Mouse (Mus musculus): ENCODE results near the gene Gucd1. TPM values are rescaled to one million over a fixed set of nuclear protein-coding genes. Genes with fewer than 3 reads are reported as not detected.
"Not testable (repeated sequence)": the region's sequence is repeated elsewhere in the genome, so short reads cannot be mapped to it uniquely, and the experiment has no call there.

Gucd1 gene
- total RNA-seq, 2 experiments from 2014 or later = 13.9 to 14.8 TPM

DNA sequence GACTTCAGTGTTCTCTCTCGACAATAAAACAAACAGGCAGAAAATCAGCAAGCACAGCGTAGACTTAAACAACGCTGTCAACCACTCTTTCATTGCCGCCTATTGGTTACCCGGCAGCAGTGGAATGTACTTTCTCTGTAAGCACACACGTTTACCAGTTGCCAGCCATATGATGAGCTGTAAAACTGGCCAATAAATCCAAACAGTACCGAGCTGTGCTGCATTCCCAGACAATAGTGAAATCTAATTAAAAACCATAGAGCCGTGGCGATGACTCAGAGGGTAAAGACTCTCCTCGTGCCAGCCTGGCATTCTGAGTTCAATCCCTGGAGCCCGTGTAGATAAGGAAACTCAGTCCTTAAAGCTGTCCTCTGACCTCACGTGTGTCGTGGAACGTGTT lies 30.7 kb upstream of the Gucd1 start:
- ATAC-seq (replicated peaks; ENCODE audit: low FRiP score, low TSS enrichment, poor library complexity, severe bottlenecking) = no peak

DNA sequence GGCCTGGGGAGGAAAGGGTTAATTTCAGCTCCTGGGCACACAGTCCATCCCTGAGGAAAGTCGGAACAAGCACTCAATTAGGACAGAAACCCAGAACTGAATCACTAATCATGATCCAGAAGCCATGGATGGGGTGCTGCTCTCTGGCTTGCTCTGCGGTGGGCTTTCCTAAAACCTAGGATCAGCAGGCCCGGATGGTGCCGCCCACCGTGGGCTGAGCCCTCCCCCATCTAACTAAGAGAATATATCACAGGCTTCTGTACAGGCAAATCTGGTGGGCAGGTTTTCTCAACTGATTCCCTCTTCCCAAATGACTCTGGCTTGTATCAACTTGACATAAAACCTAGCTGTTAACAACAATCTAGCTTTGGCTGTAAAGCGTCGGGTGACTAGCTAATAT lies 30.1 kb upstream of the Gucd1 start:
- ATAC-seq (replicated peaks; ENCODE audit: low FRiP score, low TSS enrichment, poor library complexity, severe bottlenecking) = no peak

DNA sequence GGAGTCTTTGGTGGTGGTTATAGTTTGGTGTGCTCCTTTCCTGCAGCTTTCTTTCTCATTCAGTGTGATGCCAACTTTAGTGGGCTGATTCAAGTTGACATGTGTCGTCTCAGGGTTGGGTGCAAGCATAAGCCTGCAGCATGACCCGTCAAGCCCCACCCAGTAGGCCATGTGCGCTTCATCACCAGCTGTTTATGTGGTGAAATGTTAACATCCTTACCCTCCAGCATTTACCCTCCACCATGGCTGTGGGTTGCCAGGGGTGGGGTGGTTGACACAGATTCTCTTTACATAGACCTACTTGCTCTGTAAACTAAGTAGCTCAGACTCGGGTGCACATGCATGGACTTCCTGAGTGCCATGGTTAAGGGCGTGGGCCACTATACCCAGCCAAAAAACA lies 18.4 kb upstream of the Gucd1 start:
- no peak for ATAC-seq (replicated peaks; ENCODE audit: low FRiP score, low TSS enrichment, poor library complexity, severe bottlenecking)

DNA sequence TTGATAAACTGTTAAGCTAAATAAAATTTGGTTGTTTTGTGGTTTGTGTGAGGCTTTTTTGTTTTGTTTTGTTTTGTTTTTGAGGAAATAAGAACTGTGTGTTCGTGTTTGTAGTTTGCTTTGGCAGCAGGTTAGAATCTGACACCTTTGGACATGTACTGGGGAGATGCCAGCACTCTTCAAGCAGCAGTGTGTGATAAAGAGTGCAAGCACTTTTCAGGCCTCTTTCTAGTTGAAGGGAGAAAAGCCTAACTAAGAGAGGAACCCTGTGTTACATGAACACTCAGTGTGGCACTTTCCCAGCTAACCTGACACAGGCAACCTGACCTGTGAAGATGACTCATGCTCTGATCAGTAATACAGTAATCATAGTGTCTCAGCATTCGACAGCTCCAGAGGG lies 17.7 kb upstream of the Gucd1 start:
- no peak for ATAC-seq (replicated peaks; ENCODE audit: low FRiP score, low TSS enrichment, poor library complexity, severe bottlenecking)

DNA sequence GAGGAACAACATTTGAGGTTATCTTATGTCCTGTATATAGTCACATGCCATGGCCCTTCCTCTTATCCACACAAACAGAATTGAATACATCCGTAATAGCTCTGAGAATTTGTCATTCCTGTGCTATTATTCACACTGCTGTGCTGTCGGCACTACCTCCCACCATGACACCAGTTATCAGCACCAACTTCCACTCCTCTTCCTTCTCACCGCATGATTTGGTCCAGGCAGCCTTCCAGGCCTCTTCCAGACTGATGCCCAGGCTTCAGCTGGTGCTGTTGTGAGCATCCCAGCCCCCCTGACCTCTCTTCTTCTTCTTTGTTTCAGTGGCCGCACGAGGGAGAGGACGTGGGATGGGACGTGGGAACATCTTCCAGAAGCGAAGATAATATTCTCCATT lies 17.2 kb upstream of the Gucd1 start:
- no peak for ATAC-seq (replicated peaks; ENCODE audit: low FRiP score, low TSS enrichment, poor library complexity, severe bottlenecking)

DNA sequence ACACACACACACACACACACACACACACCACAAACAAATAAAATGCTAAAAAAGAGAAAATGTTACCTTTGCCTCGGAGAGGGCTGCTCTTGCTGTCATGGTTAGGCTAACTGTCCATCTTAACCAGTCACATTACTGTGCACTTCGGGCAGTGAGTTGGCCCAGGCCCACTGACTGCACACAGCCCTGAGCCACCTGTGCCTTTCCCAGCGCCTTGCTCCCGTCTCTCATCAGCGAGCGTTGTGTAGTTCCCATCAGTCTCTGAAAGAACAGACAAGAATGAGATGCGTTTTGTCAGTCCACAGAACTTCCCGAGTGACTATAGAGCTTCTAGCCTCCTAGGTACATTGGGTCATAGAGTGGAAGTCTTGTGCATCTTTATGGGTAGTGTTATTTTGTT lies 16.4 kb upstream of the Gucd1 start:
- ATAC-seq (replicated peaks; ENCODE audit: low FRiP score, low TSS enrichment, poor library complexity, severe bottlenecking) = no peak

DNA sequence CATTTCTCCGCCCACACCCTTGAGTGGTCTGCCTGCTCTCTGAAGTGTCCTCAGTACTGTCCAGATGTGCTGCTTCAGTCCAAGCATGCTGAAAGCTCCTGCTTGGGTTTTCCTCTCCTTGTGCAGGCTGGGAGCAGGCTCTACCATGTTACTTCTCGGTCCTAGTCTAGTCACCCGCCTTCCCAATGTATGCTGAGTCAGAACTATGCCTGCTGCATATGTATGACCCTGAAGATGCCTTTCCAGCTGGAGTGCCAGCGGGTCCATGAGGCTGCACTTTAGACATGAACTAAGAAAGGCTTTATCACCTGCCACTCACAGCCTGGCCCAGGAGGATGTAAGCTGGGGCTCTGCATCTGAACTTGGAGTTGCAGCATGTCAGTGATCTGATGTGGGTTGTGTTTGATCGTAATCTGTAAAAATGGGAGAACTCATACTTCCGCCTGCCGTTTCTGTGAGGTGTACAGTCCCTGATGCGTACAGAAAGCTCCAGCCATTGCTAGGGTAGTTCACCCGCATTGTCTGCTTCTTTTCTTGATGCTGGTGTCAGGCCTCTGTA lies 13.8 kb upstream of the Gucd1 start:
- ATAC-seq (replicated peaks; ENCODE audit: low FRiP score, low TSS enrichment, poor library complexity, severe bottlenecking) = no peak

DNA sequence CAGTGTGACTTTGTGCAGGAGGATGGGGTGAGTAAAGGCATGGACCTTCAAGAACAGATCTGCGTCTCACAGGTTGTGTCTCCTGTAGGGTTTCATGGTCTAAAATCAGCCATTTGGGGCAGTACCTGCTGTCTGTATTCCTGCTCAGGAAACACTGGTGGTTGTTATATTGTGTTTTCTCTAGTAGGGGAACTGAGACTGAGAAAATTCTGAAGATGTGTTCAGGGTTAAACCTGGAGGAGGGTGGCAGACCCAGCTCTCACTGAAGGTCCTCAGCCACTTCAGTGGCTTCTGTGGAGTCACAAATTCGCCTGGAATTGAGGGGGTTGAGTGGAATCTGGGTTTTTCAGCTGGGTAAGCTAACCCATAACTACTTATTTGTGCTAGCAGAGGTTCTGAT lies 12.6 kb upstream of the Gucd1 start:
- no peak for ATAC-seq (replicated peaks; ENCODE audit: low FRiP score, low TSS enrichment, poor library complexity, severe bottlenecking)

DNA sequence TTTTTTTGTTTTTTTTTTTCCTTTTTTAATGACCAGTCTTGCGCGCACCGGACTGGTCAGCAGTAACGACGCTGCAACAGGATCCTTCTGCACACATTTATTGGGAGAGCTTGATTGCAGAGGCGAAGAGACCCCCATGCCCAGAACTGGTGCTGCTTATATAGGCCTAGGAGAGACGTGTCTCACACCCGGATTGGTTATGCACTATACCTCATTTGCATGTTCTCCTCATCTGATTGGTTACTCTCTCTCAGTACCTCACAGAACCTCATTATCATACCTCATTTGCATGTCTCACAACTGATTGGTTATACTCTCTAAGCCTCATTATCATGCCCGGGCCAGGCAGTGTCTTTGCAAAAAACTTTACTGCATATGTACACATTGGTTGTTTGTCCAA lies 7.7 kb upstream of the Gucd1 start:
- ATAC-seq (replicated peaks; ENCODE audit: low FRiP score, low TSS enrichment, poor library complexity, severe bottlenecking) = not testable (repeated sequence)

DNA sequence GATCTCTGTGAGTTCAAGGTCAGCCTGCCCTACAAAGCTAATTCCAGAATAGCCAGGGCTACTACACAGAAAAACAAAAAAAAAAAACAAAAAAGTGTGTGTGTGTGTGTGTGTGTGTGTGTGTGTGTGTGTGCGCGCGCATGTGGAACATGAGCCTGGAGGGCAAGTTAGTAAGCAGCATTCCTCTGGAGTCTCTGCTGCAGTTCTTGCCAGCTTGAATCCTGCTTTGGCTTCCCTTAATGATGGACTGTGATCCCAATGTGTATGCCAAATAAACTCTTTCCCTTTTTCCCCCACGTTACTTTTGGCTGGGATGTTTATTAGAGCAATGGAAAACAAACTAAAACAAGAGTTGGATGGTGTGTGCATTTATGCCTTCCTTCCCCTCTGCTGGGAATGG lies 3.9 kb upstream of the Gucd1 start:
- ATAC-seq (replicated peaks; ENCODE audit: low FRiP score, low TSS enrichment, poor library complexity, severe bottlenecking) = no peak

DNA sequence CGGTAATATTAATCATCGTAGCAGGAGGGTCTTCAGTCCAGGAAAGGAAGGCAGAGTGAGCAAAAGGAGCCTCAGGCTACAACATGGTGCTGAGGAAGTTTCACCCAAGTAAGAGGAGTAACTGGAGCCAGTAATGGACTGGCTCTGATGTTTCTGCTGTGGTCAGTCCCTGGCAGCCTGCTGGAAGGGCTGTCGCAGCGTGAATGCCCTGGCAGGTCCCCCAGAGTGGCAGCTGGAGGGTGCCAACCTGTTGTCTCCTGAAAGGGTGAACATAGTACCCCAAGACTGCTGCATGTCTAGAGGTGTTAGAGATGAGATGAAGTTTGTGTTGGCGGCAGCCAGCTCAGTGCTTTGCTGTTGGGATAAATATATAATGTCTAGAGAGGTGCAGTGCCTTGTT lies 2.8 kb upstream of the Gucd1 start:
- ATAC-seq (replicated peaks; ENCODE audit: low FRiP score, low TSS enrichment, poor library complexity, severe bottlenecking) = no peak

DNA sequence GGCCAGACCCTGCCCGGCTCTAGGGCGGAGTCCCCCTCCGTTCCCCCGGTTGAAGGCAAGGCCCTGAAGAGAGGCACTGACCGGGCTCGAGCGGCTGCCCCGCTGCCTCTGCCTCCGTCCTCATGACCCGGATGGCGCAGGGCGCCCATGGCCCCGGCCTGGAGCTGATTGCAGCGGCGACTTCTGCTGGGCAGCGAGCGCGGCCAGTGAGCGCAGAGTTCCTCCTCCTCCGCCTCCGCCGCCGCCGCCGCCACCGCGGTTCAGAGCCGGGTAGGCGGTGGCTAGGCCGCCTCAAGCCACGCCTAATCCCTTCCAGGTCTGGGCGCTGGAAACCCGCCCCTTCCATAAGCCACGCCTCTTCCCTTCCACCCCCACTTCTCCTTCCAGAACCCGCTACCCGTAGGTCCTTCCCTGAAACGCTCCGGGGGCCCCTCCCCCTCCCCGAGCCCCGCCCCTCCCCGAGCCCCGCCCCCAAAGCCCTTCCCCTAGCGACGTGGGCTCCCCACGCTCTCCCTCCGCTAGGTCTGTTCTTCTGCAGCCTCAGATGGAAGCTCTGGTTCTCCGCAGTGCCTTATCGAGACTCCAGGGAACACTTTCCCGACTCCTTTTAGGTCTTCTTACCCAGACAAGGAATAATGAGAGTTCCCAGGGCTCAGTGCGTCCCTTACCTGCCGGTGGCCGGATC lies 557 bp downstream of the Gucd1 start, which contains the start of gene Snrpd3:
Gene Snrpd3 (plus strand): TSS at position 479 of the 685 bp plus-strand sequence.
- peak; percentile 80 for ATAC-seq (replicated peaks; ENCODE audit: low FRiP score, low TSS enrichment, poor library complexity, severe bottlenecking)

DNA sequence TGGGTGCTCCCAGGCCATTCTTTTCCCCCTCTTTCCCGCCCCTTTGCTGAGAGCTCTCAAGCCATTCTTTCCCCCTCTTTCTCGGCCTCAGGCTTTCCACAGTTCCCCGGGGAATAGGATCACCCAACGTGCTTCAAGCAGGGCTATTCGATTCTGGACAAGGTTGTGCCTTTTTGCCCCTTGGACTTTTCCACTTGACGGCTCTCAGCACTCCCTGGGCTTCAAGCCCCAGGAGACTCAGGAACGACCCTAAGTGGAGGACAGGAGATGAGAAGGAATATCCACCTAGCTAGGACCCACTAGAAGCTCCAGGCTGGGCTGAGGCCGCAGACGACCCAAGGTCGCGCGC lies 1.1 kb downstream of the Gucd1 start:
- no peak for ATAC-seq (replicated peaks; ENCODE audit: low FRiP score, low TSS enrichment, poor library complexity, severe bottlenecking)

DNA sequence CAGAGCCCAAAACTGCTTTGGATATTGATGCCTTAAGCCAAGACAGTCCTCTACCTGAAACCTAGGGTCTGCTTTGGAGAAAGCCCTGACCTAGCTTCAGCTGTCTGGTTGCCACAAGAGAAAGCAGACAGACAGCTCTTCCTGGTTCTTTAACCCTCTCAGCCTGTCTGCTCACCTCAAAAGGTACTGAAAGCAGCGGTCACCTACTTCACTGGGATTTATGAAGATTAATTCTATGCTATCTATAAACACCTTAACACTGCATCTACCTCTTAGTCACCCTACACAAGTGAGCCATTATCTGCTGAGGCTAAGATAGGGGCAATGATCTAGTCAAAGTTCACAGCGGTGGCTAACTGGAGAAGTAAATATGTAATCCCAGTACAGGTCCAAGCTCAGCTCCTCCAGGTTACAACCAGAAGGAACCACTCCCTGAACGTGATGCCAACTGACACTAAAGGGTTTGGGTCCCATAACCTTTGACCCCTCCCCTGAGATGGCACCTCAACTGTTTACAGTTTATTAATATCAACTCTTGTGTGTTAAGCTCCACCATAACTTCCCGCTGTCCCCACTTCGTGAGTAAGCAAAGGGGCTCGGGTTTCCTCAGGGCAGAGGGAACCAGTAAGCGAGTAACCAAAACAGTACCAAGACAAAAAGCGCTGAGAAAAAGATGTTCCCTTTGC lies 1.6 kb downstream of the Gucd1 start:
- no peak; the same call in 1 of the 2 replicates for ATAC-seq (replicated peaks; ENCODE audit: low FRiP score, low TSS enrichment, poor library complexity, severe bottlenecking)

DNA sequence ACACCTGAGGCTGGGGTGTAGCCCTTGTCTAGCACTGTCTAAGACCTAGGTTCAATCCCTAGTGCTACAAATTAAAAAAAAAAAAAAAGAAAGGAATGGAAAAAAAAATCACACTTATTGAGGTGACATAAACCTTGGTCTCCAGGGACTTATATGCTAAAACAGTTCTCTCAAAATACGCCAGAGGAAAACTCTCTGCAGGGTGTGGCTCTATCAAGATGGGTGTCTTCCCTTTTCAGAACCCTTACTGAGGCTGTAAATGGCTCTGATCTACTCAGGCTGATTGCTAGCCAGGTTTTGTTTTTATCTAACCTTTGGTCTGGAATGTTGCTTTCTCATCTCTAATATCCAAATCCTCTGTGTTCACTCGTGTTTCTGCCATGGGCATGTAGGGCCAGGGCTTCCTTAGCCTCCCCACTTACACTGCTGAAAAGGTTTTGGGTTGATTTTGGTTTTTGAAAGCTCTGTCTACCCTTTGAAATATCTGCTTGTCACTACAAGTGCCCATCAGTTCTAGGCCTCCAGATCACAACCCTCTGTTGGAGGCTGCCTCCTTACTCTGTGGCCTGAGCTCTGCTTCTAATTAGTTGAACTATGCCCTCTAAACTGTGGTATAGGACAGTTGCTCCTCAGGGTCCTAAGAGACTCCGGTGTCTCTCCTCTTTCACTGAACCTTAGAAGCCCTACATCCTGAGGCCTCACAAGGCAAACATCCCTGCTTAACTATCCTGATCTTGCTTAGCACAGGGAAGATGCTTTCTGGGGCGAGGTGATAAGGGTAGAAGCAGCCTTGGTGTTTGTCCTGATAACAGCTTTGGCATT lies 2.3 kb downstream of the Gucd1 start:
- ATAC-seq (replicated peaks; ENCODE audit: low FRiP score, low TSS enrichment, poor library complexity, severe bottlenecking) = peak; percentile 43

DNA sequence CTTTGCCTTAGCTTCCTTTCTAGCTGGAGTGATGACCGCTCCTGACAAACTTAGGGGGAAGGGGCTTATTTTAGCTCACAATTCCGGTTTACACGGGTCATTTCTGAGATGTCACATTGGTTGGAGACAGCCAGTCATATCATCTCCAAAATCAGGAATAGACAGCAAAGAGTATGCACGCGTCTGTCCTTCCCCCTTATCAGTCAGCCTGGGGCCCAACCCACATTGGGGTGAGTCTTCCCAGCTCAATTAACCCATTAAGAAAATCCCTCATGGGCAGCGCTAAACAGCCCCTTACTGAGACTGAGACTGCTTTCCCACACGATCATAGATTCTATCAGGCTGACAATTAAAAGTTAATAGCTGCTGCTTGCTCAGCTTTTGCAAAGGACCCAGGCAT lies 3.4 kb downstream of the Gucd1 start:
- no peak for ATAC-seq (replicated peaks; ENCODE audit: low FRiP score, low TSS enrichment, poor library complexity, severe bottlenecking)

DNA sequence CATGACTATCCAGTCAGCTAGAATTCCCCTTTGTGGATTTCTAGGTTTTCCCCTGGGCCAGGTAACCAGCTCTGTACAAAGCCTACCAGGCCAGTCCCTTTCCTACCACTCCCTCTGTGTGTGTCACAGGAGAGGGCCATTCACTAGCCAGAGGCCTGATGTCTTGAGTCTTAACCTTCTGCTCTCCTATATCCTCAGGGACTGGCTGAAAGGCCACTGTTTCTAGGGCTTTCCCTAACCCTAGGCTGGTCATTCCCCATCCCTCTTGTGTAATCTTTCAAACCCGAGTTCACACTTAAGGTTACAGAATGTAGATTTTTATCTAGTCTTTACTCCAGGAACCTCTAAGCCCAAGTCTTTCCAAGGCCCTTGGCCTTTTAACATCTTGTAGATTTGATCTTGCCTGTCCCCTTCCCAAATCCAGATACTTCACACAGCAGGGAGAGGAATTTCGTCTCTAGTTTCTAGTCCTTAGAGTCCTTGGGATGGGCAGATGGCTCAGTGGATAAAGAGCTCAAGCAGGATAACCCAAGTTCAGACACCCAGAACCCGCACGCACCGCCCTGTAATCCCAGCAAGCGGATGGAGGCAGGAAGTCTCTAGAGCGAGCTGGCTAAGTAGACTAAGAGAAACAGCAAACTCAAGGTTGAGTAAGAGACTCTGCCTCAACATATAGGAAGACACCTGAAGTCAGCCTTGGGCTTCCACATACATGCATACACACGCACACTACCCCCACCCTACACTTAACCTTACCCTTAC lies 4.3 kb downstream of the Gucd1 start:
- no peak for ATAC-seq (replicated peaks; ENCODE audit: low FRiP score, low TSS enrichment, poor library complexity, severe bottlenecking)

DNA sequence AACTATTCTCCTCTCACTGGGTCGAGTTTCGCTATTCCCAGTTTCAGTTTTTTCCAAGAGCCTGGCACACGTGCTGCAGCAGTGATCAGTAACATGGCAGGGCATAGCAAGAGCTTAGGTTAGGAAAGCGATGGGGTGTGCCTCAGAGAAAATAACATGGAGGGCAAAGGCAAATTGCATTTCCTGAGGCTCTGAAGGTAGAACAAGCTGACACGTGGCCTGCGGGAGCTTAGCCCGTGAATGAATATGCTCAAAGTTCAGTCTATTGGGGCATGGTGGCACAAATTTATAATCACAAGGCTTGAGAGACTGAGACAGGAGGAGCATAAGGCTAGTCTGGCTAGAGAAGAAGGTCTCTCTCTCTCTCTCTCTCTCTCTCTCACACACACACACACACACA lies 5.0 kb downstream of the Gucd1 start:
- ATAC-seq (replicated peaks; ENCODE audit: low FRiP score, low TSS enrichment, poor library complexity, severe bottlenecking) = no peak

DNA sequence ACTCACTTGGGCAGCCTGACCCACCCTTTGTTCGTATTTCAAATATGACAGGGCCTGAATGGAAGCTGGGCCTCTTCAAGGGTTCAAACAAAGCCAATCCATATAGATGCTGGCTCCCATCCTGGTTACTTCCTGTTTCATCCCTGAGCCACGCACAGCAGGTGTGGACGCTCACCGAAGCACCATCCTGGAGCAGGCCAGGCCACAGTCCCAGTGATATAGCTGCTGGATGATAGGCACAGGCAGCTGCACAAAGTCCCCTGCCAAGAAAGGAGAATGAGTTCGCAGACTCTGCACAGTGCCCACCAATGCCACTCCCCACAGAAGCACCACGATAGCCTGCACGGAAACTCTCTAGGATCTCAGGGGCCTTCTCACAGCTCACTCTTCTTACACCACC lies 5.9 kb downstream of the Gucd1 start:
- ATAC-seq (replicated peaks; ENCODE audit: low FRiP score, low TSS enrichment, poor library complexity, severe bottlenecking) = no peak

DNA sequence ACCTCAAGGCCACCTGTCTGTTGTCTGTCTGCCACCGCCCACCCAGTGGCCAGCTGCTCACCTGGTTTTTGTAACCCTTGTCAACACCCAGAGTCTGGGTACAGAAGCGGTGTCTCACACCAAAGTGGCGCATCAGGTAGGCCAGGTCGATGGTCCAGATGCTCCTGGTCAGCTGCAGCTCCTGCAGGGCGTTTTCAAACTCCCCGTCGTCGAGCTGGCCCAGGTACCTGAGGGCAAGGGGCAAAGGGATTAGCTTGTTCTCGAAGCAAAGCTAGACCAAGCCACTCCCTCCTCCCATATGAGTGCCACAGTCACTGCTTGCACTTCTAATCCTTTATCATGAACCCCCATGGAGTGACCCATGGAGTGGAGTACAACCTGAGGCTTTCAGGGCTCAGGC lies 6.7 kb downstream of the Gucd1 start:
- ATAC-seq (replicated peaks; ENCODE audit: low FRiP score, low TSS enrichment, poor library complexity, severe bottlenecking) = no peak
